Mouse (Mus musculus) cortical plate, adult 2 months (tissue): Measurements from ENCODE around the gene Zmym3. TPM values are rescaled to one million over a fixed set of nuclear protein-coding genes. Genes with fewer than 3 reads are reported as not detected.

Source experiments
- H3K27ac ChIP-seq: fragments of 200-500 bp; 2 replicates; pipeline ENCODE4 v1.5.1; 2012; ENCODE audit warnings: low read length, control low read depth, inconsistent platforms; ENCODE audit not compliant: insufficient read depth
- H3K4me1 ChIP-seq: fragments of 200-500 bp; 2 replicates; pipeline ENCODE4 v1.6.1; 2011; ENCODE audit warnings: low read length; ENCODE audit not compliant: control insufficient read depth, insufficient read depth
- H3K4me3 ChIP-seq: fragments of 200-500 bp; 2 replicates; pipeline ENCODE4 v1.5.1; 2011; ENCODE audit warnings: mild to moderate bottlenecking, low read length, control low read depth; ENCODE audit not compliant: insufficient read depth
- CTCF ChIP-seq: fragments of 200-500 bp; IDR thresholded peaks from 2 replicates; pipeline ENCODE4 v1.5.1; 2011; ENCODE audit warnings: mild to moderate bottlenecking, control low read depth, low read length; ENCODE audit not compliant: insufficient read depth; ENCODE audit errors: extremely low read depth
- POLR2A ChIP-seq: fragments of 200-500 bp; IDR thresholded peaks from 2 replicates; pipeline ENCODE4 v1.6.1; 2011; ENCODE audit warnings: mild to moderate bottlenecking, low read length, control low read depth; ENCODE audit not compliant: insufficient read depth; ENCODE audit errors: extremely low read depth
- polyA plus RNA-seq: library from polyadenylated mRNA; depleted of rRNA; stranded (reverse); fragments of >200 nt; gene quantifications from 2 replicates; pipeline ENCODE4 v1.2.3, GENCODE M21; 2012

Gene Zmym3
- polyA plus RNA-seq, 1 experiment: 177 TPM

DNA sequence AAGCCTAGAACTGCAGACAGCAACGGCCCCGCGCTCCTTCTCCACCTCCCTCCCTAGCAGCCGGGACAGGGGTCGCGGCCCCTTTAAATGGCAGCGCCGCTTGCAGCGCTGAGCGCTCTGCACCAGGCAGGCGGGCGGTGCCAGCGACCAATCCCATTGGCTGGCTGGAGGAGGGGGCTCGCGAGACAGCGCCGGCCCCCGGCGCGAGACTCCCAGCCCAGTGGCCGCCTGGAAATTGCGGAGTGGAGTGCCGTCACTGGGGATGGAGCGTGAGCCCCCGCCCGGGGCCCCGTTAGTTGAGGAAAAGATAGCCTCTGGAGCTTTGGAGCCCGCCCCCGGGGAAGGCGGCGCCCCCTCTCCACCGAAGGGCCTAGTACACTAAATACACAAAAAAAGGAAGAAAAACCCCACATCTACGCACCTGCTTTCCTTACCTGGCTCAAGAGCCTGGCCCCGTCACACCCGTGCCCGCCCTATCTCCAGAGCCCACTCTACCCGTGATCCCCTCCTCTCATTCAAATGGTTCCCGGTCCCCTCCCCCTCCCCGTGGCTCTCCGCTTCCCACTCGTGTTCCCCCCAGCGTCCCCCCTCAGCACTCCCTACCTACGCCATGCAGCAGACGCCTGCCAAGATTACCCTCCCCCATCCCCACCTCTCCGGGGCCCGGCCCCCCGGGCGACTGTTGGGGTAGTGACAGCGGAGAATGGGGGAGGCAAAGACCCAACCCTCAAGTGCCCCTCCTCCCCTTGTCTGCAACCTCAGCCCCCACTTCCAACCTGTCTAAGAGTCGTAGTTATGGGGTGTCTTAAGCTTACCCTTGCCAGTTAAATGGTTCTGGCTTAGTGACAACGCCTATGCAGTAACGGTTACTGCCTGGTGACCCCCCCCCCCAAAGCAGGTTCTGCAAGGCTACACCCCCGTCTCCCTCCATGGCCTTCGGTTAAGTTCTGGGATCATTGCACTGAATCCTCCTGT, 637 bp downstream of the Zmym3 start:
- TF ChIP-seq CTCF (no peak), POLR2A (peak; percentile 70)

DNA sequence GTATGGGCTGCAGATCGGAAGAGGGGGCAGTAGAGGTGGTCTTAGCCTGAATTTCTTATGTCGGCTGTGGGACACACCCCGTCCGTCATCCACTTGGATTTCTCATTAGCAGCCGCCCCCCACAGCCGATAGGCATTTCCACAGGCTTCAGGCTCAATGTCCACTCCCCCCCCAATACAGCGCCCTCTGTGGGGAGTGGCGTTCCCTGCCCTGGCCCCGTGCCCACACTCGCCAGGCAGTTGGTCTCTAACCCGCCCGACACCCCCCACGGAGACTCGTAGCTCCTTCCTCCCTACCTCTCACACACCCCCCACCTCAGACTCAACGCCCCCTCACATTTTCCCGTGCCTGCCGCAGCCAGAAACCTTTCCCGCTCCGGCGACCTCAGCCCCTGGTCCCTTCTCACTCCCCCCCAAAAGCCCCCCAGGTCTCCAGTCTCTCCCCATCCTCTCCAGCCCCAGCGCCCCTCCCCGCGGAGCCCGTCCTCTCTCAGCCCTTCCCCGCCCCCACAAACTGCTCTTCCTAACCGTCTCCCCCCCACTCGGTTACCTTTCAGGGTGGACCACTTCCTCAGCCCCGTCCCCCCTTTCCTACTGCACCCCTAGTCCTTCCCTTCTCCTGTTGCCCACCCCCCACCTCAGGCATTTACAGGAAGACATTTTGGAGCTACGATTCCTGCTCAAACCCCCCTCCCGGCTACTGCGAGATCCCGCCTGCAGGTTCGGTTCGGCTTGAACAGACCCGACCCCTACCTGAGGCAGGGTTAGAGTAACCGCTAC, 1.5 kb downstream of the Zmym3 start:
- TF ChIP-seq POLR2A (no peak), CTCF (0 out of 2 replicates have a peak, but pooled peaks have one; percentile 1)
- Histone ChIP-seq H3K4me1 (no peaks in the 10 kb centered on the region; the same call in 1 of the 2 replicates), H3K4me3 (peak overlapping the region; percentile 91), H3K27ac (0 out of 2 replicates have a peak overlapping the region, but pooled peaks have one; percentile 86)

More for the DNA sequence above, 637 bp downstream of the Zmym3 start:
- Histone ChIP-seq H3K27ac (0 out of 2 replicates have a peak overlapping the region, but pooled peaks have one; percentile 86), H3K4me3 (peak overlapping the region; percentile 91), H3K4me1 (no peaks in the 10 kb centered on the region; the same call in 1 of the 2 replicates)

DNA sequence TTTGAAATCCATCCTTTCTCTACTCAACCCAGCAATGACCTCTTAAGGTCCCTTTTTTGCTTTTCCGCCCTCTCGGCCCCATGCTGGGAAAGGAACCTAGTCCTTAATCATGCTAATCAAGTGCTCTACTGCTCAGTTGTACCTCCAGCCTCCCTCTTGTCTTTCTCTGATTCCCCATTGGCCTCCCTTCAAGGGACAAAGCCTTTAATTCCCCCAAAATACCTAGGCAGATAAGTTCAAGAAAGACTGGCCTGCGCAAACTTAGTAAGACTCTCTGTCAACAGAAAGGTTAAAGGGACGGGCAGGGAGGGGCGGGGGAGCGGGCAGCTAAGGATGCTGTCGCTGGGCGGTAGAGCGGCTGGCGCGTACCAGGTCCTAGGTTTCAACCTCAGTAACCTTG, 24.2 kb downstream of the Zmym3 start:
- H3K4me3 ChIP-seq: no peak overlapping the region

DNA sequence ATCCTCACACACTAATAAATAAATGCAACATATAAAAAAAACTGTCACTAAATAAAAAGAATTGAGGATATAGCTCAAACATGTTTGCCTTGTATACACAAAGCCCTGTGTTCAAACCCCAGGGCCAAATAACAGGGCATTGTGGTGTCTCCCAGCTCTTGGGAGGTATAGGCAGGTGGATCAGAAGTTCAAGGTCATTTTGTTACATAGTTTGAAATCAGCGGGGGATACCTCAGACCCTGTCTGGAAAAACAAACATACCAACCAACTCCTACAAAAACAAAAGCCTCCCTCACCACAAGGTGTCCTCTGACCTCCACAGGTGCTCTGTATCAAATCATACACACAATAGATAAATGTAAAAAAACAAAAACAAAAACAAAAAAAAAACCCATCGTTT, 26.3 kb downstream of the Zmym3 start:
- Histone ChIP-seq H3K27ac (no peak overlapping the region), H3K4me1 (peaks cover under 1% of the 10 kb centered on the region; the same call in 1 of the 2 replicates), H3K4me3 (no peak overlapping the region)
- TF ChIP-seq CTCF: no peak
- no peak for TF ChIP-seq POLR2A

More for the DNA sequence above, 24.2 kb downstream of the Zmym3 start:
- Histone ChIP-seq H3K4me1 (no peaks in the 10 kb centered on the region), H3K27ac (no peak overlapping the region)
- no peak for TF ChIP-seq CTCF
- no peak for TF ChIP-seq POLR2A

DNA sequence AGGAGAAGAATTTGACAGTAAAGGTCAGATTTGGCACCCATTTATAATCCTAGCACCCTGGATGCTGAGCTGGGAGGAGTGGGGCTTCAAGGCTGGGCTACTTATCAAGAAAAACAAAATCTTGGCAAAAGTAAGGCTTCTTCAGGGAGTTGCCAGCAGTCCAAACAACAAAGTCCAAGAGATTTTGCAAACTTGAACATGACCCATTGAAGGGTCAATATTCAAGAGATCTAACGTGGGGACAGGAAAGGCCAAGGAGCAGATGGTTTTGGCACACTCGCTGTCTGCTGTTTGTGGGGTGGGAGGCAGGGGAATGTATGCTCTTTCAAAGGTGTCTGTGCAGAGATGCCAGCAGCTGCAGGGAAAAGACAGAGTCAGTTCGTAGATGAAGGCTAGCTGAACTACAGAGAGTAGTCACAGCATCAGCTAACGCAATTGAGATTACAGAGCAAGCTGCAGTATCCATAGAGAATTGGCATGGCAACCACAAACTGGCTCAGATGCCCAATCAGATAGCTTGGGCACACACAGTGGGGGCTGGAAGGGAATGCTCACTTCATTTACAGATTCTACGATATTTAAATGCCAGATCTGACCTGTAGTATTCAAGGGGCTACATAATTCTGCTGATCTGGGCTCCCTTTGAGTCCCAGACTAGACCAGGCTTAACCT, 31.6 kb downstream of the Zmym3 start:
- H3K4me3 ChIP-seq: no peak overlapping the region
- H3K4me1 ChIP-seq: peaks cover 2% of the 10 kb centered on the region; the same call in 1 of the 2 replicates
- no peak overlapping the region for H3K27ac ChIP-seq
- no peak for TF ChIP-seq POLR2A
- no peak for TF ChIP-seq CTCF

DNA sequence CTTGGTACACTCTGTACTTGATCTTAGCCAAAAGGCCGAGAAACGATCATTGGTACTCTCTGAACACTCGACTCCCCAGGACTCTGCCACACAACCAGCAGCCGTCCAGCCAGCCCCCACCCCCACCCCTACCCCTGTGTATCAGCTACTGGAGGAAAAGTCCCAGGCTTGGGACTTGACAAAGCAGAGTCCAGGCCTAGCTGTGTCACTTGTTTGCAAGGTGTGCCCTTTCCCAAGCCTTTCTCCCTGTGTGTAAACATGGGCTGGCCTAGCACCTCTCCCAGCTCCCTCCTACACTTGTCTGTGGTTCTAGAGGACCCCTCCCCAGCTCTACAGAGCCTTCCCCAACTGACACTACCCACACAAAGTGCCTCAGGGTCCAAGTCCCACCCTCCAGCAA, 34.4 kb downstream of the Zmym3 start:
- peaks cover 2% of the 10 kb centered on the region; the same call in 1 of the 2 replicates for H3K4me1 ChIP-seq
- no peak for TF ChIP-seq POLR2A
- TF ChIP-seq CTCF: no peak
- no peak overlapping the region for H3K4me3 ChIP-seq
- H3K27ac ChIP-seq: no peak overlapping the region

GRCm38 (mm10) chrX:101384439-101385137, 36.1 kb downstream of the Zmym3 start:
- Histone ChIP-seq H3K4me1 (peaks cover 2% of the 10 kb centered on the region; the same call in 1 of the 2 replicates), H3K4me3 (peak overlapping the region; percentile 32), H3K27ac (peak overlapping the region; percentile 35; the same call in 1 of the 2 replicates)
- TF ChIP-seq CTCF (no peak), POLR2A (no peak)

- no peak for TF ChIP-seq POLR2A
- no peak for TF ChIP-seq CTCF
- Histone ChIP-seq H3K4me1 (no peaks in the 10 kb centered on the region; the same call in 1 of the 2 replicates), H3K27ac (peak overlapping the region; percentile 61; the same call in 1 of the 2 replicates), H3K4me3 (no peak overlapping the region)
These were observed 37.2 kb downstream of the Zmym3 start for GRCm38 (mm10) chrX:101383455-101383854.

DNA sequence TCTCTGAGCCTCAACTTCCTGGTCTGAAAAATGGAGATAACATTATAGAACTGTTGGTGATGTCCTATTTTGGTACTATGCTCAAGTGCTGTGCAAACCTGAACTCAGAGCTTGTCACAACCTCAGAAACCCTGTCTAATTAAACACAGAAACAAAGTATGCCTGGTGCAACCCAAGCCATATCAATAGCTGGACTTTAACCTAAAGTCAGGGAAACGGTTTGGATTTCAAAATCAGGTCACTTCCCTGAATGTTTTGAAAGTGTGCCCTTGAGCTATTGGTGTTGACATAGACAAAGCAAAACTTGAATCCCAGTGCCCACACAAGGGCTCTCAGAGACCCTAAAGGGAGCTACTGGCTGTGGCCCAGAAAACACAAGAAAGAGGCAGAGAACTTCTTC, 40.9 kb downstream of the Zmym3 start:
- Histone ChIP-seq H3K27ac (no peak overlapping the region), H3K4me1 (no peaks in the 10 kb centered on the region; the same call in 1 of the 2 replicates), H3K4me3 (no peak overlapping the region)
- TF ChIP-seq POLR2A (no peak), CTCF (no peak)
